ENCODE assay signal across 8 mouse cellular contexts in the genomic region with DNA sequence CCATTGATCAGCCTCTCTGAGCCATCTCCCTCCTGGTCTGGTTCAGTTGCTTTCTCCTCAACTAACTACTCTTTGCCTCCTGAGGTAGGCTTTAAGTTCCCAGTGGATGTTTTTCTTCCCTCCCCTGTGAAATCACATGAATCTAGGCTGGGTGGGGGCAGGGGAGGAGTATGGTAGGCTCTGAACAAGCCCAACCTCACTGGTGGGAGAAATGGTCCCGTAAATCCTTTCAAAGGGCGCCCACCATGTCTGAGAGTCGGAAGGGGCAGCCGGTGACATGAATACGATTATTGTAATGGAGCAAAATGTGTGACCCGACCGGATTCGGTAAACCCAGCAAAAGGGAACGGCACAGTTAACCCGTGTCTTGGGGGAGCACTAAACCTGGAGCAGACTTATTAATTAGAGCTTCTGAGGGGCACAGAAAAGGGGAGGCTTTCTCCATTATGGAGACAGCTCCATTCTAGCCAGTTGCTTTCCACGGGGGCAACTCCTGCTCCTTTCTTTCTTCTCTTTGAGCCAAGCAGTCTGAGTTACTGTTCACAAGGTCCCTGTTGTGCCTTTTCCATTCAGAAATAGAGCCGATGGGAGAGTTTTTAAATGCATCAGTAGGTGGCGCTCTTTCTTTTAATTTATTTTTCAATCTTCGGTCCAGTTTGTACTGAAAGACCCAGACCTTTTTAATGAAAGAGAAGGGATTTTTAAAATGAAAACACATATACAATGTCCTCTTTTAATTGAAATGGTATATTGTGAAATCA.
DNase-seq lines count a peak whose midpoint lies in the region; ATAC-seq and TF ChIP-seq lines count a peak whose summit lies in the region.

No protein-coding gene starts in this region.

- H3K27ac ChIP-seq in heart, embryonic 10.5 days: no peak overlapping the region
- H3K27ac ChIP-seq in cortical plate, adult 2 months (ENCODE audit: insufficient read depth, low read length): no peak overlapping the region
- H3K27ac ChIP-seq in heart, embryonic 15.5 days: no peak overlapping the region
- H3K27ac ChIP-seq in midbrain, embryonic 11.5 days (ENCODE audit: low read depth, low read length): no peak overlapping the region

- WGBS in heart, embryonic 10.5 days: 44% methylated on average over 14 of the region's 14 CpGs
- WGBS in heart, embryonic 15.5 days: 42% methylated on average over 14 of the region's 14 CpGs
- WGBS in midbrain, embryonic 11.5 days: 47% methylated on average over 14 of the region's 14 CpGs

- H3K4me3 ChIP-seq in heart, embryonic 10.5 days: no peak overlapping the region
- peak overlapping the region; percentile 9; the same call in 1 of the 2 replicates for H3K4me3 ChIP-seq in cortical plate, adult 2 months (ENCODE audit: insufficient read depth, low read length)
- H3K4me3 ChIP-seq in heart, embryonic 15.5 days: no peak overlapping the region
- no peak overlapping the region for H3K4me3 ChIP-seq in midbrain, embryonic 11.5 days (ENCODE audit: low read depth, low read length)

- no peaks in the 10 kb centered on the region for H3K9me3 ChIP-seq in heart, embryonic 10.5 days
- H3K9me3 ChIP-seq in heart, embryonic 15.5 days (replicated peaks): no peaks in the 10 kb centered on the region
- H3K9me3 ChIP-seq in midbrain, embryonic 11.5 days (ENCODE audit: control insufficient read depth, low read length): no peaks in the 10 kb centered on the region

- H3K9ac ChIP-seq in heart, embryonic 15.5 days: no peak overlapping the region
- H3K9ac ChIP-seq in midbrain, embryonic 11.5 days (ENCODE audit: low read length): no peak overlapping the region

- no peaks in the 10 kb centered on the region for H3K4me1 ChIP-seq in heart, embryonic 10.5 days
- no peaks in the 10 kb centered on the region for H3K4me1 ChIP-seq in cortical plate, adult 2 months (ENCODE audit: control insufficient read depth, insufficient read depth, low read length)
- no peaks in the 10 kb centered on the region for H3K4me1 ChIP-seq in heart, embryonic 15.5 days (replicated peaks)
- no peaks in the 10 kb centered on the region for H3K4me1 ChIP-seq in midbrain, embryonic 11.5 days (ENCODE audit: control insufficient read depth, insufficient read depth, low read length)

- H3K36me3 ChIP-seq in heart, embryonic 10.5 days: no peaks in the 10 kb centered on the region
- no peaks in the 10 kb centered on the region for H3K36me3 ChIP-seq in heart, embryonic 15.5 days
- H3K36me3 ChIP-seq in midbrain, embryonic 11.5 days (ENCODE audit: control insufficient read depth, insufficient read depth, low read length): no peaks in the 10 kb centered on the region

- peak overlapping the region; percentile 15; the same call in 1 of the 2 replicates for H3K4me2 ChIP-seq in heart, embryonic 15.5 days
- H3K4me2 ChIP-seq in midbrain, embryonic 11.5 days: peak overlapping the region; percentile 6; the same call in 1 of the 2 replicates

- TF ChIP-seq POLR2A in cortical plate, adult 2 months (IDR thresholded peaks at IDR 0.05; ENCODE audit: extremely low read depth, insufficient read depth, low read length): no peak

- peaks cover 6% of the 10 kb centered on the region; the same call in 1 of the 2 replicates for H3K27me3 ChIP-seq in heart, embryonic 10.5 days (ENCODE audit: insufficient read depth, poor library complexity, severe bottlenecking)
- H3K27me3 ChIP-seq in heart, embryonic 15.5 days: 0 out of 2 replicates have a peak, but pooled peaks cover 2% of the 10 kb centered on the region
- H3K27me3 ChIP-seq in midbrain, embryonic 11.5 days (ENCODE audit: control insufficient read depth, insufficient read depth, low read length): no peaks in the 10 kb centered on the region; the same call in 1 of the 2 replicates

- peak; percentile 9 to 53 for DNase-seq in heart, adult 18-20 months
- no peak for DNase-seq in heart, embryonic 10.5 days (ENCODE audit: low spot score)
- DNase-seq in kidney, postnatal 4 days: peak; percentile 16 to 31
- peak; percentile 92 for DNase-seq in midbrain, embryonic 11.5 days (ENCODE audit: low spot score, missing footprints)
- DNase-seq in thymus, postnatal 10 days (ENCODE audit: low spot score in 2 of 2): no peak
- DNase-seq in adrenal gland, adult 8-10 months: no peak

- ATAC-seq in heart, embryonic 15.5 days (replicated peaks; ENCODE audit: insufficient number of reproducible peaks, insufficient read depth, low FRiP score, low read depth): no peak
- ATAC-seq in midbrain, embryonic 11.5 days (ENCODE audit: low FRiP score): no peak; the same call in 1 of the 2 replicates

- TF ChIP-seq CTCF in cortical plate, adult 2 months (IDR thresholded peaks at IDR 0.05; ENCODE audit: extremely low read depth, insufficient read depth, low read length): peak; percentile 16; the same call in 1 of the 2 replicates

Comparison
In these comparisons a context has a peak if more than half of its experiments do, and no peak if none do; other contexts are left out.
1. DNase-seq: peak in heart, adult 18-20 months (2 of 2), kidney, postnatal 4 days (2 of 2) and midbrain, embryonic 11.5 days (single experiment); none in heart, embryonic 10.5 days (single experiment), thymus, postnatal 10 days (0 of 2) and adrenal gland, adult 8-10 months (single experiment).